ENCODE assay signal across 8 mouse cellular contexts in the genomic region with DNA sequence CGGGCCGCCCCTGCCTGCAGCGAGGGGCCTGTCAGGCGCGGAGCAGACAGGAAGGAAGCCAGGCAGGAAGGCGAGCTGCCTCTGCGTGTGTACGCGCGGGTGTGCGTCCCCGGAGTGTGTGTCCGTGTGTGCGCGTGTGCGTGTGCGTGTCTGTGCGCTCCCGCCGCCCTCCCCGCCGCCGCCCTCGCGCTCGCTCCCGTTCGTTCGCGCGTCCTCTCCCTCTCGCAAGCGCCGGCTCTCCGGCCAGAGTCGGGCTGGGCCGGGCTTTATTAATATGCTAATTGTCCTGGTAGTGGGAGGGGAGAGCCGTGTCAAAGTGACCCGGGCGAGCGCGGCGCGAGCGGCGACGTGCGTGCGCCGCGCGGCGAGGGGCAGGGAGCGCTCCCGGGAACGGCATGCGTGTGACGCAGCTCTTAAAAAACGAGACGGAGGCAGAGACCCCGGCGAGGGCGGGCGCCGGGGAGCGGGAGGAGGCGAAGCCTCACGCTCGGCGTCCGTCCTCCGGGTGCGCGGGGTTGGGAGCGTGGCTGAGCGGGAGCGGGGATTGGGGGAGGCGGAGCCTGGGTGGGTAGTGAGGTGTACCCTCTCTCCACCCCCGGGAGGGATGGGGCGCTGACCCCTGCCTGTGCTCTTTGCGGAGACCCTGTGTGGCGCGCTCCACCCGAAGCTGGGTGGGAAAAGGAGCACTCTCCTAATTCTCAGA. TPM values are rescaled to one million over a fixed set of nuclear protein-coding genes. Genes with fewer than 3 reads are reported as not detected.
DNase-seq lines count a peak whose midpoint lies in the region; ATAC-seq and TF ChIP-seq lines count a peak whose summit lies in the region.

Ldb1 (minus strand) TSS at position 222 of the 703 bp plus-strand sequence.

- H3K36me3 ChIP-seq in E14TG2a.4 (ENCODE audit: insufficient read depth, low read length): peaks cover 10% of the 10 kb centered on the region
- no peaks in the 10 kb centered on the region for H3K36me3 ChIP-seq in lung, embryonic 14.5 days (ENCODE audit: insufficient read depth)

- under 1% methylated on average over 80 of the region's 84 CpGs for WGBS in cerebellum, adult 2 months
- under 1% methylated on average over 83 of the region's 84 CpGs for WGBS in lung, embryonic 14.5 days
- WGBS in olfactory bulb, adult 2 months: 1% methylated on average over 82 of the region's 84 CpGs

- H3K4me1 ChIP-seq in E14TG2a.4 (replicated peaks; ENCODE audit: low read depth, low read length): peaks cover 76% of the 10 kb centered on the region
- peaks cover 15% of the 10 kb centered on the region; the same call in 1 of the 2 replicates for H3K4me1 ChIP-seq in cerebellum, adult 2 months (ENCODE audit: control insufficient read depth, insufficient read depth, low read length)
- H3K4me1 ChIP-seq in lung, embryonic 14.5 days (ENCODE audit: insufficient read depth): peaks cover 36% of the 10 kb centered on the region
- peaks cover 35% of the 10 kb centered on the region for H3K4me1 ChIP-seq in olfactory bulb, adult 2 months (ENCODE audit: control insufficient read depth, insufficient read depth, low read length)

- peak; percentile 72 for ATAC-seq in lung, embryonic 14.5 days (ENCODE audit: insufficient read depth)

- no peak for TF ChIP-seq CTCF in E14TG2a.4 (conservative IDR thresholded peaks at IDR 0.05; ENCODE audit: low read length)
- no peak for TF ChIP-seq CTCF in cerebellum, adult 2 months (IDR thresholded peaks at IDR 0.05; ENCODE audit: borderline replicate concordance, insufficient read depth, low read depth, low read length)
- no peak for TF ChIP-seq CTCF in lung, embryonic 14.5 days (IDR thresholded peaks at IDR 0.05; ENCODE audit: low read depth)
- no peak for TF ChIP-seq CTCF in olfactory bulb, adult 2 months (IDR thresholded peaks at IDR 0.05; ENCODE audit: insufficient read depth, low read depth, low read length)

- peak within 1 kb of the TSS; percentile 95 for H3K27ac ChIP-seq in cerebellum, adult 2 months (ENCODE audit: insufficient read depth, low read length)
- peak within 1 kb of the TSS; percentile 99 for H3K27ac ChIP-seq in lung, embryonic 14.5 days (ENCODE audit: low read depth)
- peak within 1 kb of the TSS; percentile 99 for H3K27ac ChIP-seq in olfactory bulb, adult 2 months (ENCODE audit: insufficient read depth, low read depth, low read length)

- DNase-seq in cerebellum, adult 2 months: peak; percentile 92 to 94
- peak; percentile 85 for DNase-seq in forelimb bud, embryonic 11.5 days (ENCODE audit: low read depth, low spot score)
- peak; percentile 88 for DNase-seq in heart, postnatal 4 days
- DNase-seq in layer of hippocampus, adult 8-10 months (ENCODE audit: low spot score in 2 of 2): peak; percentile 81 to 83
- DNase-seq in lung, embryonic 14.5 days: peak; percentile 92
- peak; percentile 62 to 75 for DNase-seq in thymus, adult 18-20 months

- H3K9ac ChIP-seq in lung, embryonic 14.5 days: peak within 1 kb of the TSS; percentile 98

- peak within 1 kb of the TSS; percentile 91 for H3K4me3 ChIP-seq in E14TG2a.4 (replicated peaks; ENCODE audit: low read length)
- peak within 1 kb of the TSS; percentile 86 for H3K4me3 ChIP-seq in cerebellum, adult 2 months (replicated peaks; ENCODE audit: insufficient read depth, low read depth, low read length)
- peak within 1 kb of the TSS; percentile 88 for H3K4me3 ChIP-seq in lung, embryonic 14.5 days (ENCODE audit: low read depth, low read length)
- peak within 1 kb of the TSS; percentile 98 for H3K4me3 ChIP-seq in olfactory bulb, adult 2 months (ENCODE audit: insufficient read depth, low read depth, low read length)

- no peaks in the 10 kb centered on the region for H3K9me3 ChIP-seq in E14TG2a.4 (ENCODE audit: low read length)
- no peaks in the 10 kb centered on the region for H3K9me3 ChIP-seq in lung, embryonic 14.5 days (ENCODE audit: low read depth, low read length)

- peak within 1 kb of the TSS; percentile 77 for H3K4me2 ChIP-seq in lung, embryonic 14.5 days

- peak; percentile 61 for TF ChIP-seq POLR2A in cerebellum, adult 2 months (IDR thresholded peaks at IDR 0.05; ENCODE audit: borderline replicate concordance, insufficient read depth, low read length)
- peak; percentile 78 for TF ChIP-seq POLR2A in olfactory bulb, adult 2 months (IDR thresholded peaks at IDR 0.05; ENCODE audit: insufficient read depth, low read depth, low read length)

- no peaks in the 10 kb centered on the region for H3K27me3 ChIP-seq in E14TG2a.4 (ENCODE audit: insufficient read depth, low read length)
- no peaks in the 10 kb centered on the region for H3K27me3 ChIP-seq in cerebellum, adult 2 months (ENCODE audit: control insufficient read depth, insufficient read depth, low read length)
- H3K27me3 ChIP-seq in lung, embryonic 14.5 days (ENCODE audit: insufficient read depth, low read length): no peaks in the 10 kb centered on the region

RNA-seq across cellular contexts. Expression of gene Ldb1, which starts in this region (rescaled TPM):
- polyA plus RNA-seq in cerebellum, adult 2 months (2012; rRNA removed): 159 and 169 TPM in 2 replicates
- 10 to 100 TPM; 76.3 to 81.5 TPM for total RNA-seq in heart, postnatal 4 days (2021)
- total RNA-seq in layer of hippocampus, adult 8-10 months (2022): 100 to 1,000 TPM; 109 to 123 (median 120) TPM
- polyA plus RNA-seq in lung, embryonic 14.5 days (2014; fragmentation: Nextera tagmentation; extraction: Ambion mirVana): 86.7 and 87.7 TPM in 2 replicates
- polyA plus RNA-seq in olfactory bulb, adult 2 months (2012; ENCODE audit: insufficient read depth, insufficient read length, low replicate concordance, missing spikeins): 245 TPM in 1 of 2 replicates, not detected in the other

Comparison
In these comparisons a context has a peak if more than half of its experiments do, and no peak if none do; other contexts are left out.
1. Peak in every context shown above with its lines: DNase-seq, ATAC-seq, H3K4me3 ChIP-seq and H3K27ac ChIP-seq.